Mouse (Mus musculus): Measurements from ENCODE around the gene Zfp536.
"Not testable (repeated sequence)": the region's sequence is repeated elsewhere in the genome, so short reads cannot be mapped to it uniquely, and the experiment has no call there.

GRCm38 (mm10) chr7:37697378-37697777 lies 76.1 kb downstream of the Zfp536 start:
- TF ChIP-seq CTCF (IDR thresholded peaks at IDR 0.05; ENCODE audit: extremely low read depth, insufficient read depth, insufficient read length, insufficient replicate concordance); POLR2A (IDR thresholded peaks at IDR 0.05; ENCODE audit: low read depth, low read length): not testable (repeated sequence)
